Mouse (Mus musculus) heart, adult 8-10 months (tissue): ENCODE results near the gene Atg101. TPM values are rescaled to one million over a fixed set of nuclear protein-coding genes. Genes with fewer than 3 reads are reported as not detected.

Experiments
- DNase-seq: peaks from one replicate; pipeline ENCODE4 v3.0.0; 2022; ENCODE audit warnings: low spot score
- total RNA-seq, 4 experiments: library from RNA; stranded (reverse); gene quantifications; 2 replicates each; pipeline ENCODE4 v1.2.4; 2022

Atg101 gene
- total RNA-seq, 4 experiments from 2014 or later, result 21.1 to 25.4 (median 21.4) TPM

DNA sequence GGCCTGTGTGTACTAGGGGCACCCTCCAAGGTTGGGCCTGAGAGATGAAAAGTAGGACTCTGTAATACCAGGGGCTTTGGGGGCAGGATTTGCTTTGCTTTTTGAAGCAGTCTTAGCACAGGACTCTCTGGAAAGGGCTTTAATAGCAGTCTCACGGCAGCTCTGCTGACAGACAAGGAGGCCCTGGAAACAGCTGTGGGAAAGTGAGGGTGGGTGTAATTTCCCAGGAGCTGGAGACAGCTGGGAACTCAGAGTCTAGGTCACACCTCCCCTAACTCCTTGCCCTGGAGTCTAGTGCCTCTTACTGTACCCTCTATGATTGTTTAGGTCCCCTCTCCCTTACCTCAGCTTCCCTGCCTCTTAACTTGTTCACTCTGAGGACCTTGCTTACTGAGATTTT lies 49.1 kb downstream of the Atg101 start:
- DNase-seq, result no peak

DNA sequence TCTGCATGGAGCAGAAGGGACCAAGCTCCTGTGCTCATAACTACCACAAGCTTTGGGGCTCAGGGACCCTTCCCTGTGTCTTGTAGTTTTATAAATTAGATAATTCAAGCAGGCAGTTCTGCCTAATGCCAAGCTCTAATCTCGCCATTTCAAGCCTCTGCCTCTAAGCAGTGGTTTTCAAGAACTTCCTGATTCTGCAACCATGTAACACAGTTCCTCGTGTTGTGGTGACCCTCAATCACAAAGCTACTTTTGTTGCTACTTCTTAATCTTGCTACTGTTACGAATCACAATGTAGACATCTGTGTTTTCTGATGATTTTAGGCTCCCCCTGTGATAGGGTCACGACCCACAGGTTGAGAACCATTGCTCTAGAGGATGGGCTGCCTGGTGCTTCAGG lies 49.6 kb downstream of the Atg101 start:
- DNase-seq, result no peak

DNA sequence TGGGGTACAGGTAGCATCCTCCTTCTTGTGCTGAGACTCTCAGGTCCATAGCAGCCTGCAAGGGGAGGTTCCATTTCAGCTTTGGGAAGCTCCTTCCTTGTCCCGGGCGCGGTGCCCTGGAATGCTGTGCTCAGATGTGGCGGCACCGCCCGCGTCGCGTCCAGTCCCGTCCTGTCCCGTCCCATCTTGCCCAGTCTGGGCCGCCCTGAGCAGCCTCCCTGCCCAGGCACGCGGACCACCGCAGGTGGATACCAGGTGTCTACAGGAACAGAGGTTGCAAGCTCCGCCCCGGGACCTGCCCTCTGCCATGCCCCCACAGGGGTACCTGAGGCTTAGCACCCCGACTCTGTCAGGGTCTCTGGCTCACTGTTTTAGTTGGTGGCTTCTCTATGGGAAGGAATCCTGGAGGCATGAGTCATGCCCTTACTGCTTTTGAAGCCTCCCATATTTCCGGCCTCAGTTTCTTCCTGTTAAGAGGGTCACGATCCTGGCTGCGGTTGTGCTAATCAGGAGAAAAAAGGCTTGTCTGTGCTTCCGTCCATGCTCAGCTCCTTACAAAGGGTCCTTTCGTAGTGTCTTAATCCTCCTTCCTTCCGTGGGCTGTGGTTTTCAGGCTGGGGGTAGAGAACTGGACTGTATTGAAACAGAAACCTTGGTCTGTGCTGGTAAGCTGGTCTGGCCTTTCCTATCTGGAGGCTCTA lies 52.6 kb downstream of the Atg101 start:
- DNase-seq, result no peak

DNA sequence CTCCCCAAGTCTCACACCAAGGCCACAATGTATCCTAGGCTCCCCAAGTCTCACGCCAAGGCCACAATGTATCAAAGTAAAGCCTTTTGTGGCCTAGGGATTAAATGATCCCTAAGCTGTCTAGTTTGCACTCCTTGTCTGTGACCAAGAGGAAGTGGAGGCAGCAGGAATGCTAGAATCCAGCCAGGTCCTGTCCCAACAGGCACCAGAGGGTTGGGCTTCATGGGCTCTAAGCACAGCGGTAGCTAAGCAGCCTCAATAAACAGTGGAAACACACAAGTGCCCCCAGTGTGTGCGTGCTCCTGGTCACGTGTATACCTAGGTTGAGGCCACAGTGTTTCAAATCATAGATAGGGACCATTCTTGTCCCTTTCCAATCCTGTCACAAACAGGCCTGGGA lies 54.3 kb downstream of the Atg101 start:
- DNase-seq, result no peak

DNA sequence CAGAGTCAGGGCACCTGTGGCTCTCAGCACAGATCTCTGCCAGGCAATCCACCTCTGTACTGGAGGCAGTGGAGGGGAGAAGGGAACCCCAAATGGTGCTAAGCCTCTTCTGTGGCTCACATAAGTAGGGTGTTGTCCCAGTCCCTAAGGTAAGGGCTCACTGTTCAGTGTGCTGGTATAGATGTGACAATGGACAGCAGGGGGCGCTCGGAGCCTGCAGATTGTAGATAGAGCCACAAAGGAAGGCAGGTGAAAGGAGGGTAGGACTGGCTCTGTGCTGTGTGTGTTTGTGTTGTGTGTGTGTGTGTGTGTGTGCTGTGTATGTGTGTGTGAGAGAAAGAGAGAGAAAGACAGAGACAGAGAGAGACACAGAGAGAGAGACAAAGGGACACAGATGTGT lies 55.5 kb downstream of the Atg101 start:
- DNase-seq, result peak; percentile 85

Other genes starting within 250 kb of the Atg101 start
- under 1 TPM in 1 of 4 experiments, not detected in 3; 0.25 TPM for gene Gm47841, start 236.9 kb upstream of the Atg101 start, total RNA-seq
- gene Fignl2, start 205.7 kb upstream of the Atg101 start, total RNA-seq, result 1 to 10 TPM in 3 of 4 experiments, under 1 TPM in 1; 0.84 to 1.5 (median 1.2) TPM
- not detected for gene Ankrd33, start 168.5 kb upstream of the Atg101 start, total RNA-seq
- gene Acvrl1, start 155.8 kb upstream of the Atg101 start, total RNA-seq, result 10 to 100 TPM; 19.8 to 30.3 (median 23.0) TPM
- 10 to 100 TPM; 12.1 to 14.7 (median 13.9) TPM for gene Acvr1b, start 110.2 kb upstream of the Atg101 start, total RNA-seq
- gene Grasp, start 60.1 kb upstream of the Atg101 start, total RNA-seq, result 10 to 100 TPM in 1 of 4 experiments, 1 to 10 TPM in 3; 7.6 to 10.2 (median 9.5) TPM
- gene Nr4a1, start 30.0 kb upstream of the Atg101 start, total RNA-seq, result 10 to 100 TPM in 3 of 4 experiments, 1 to 10 TPM in 1; 7.0 to 23.9 (median 12.6) TPM
- 1 to 10 TPM in 3 of 4 experiments, under 1 TPM in 1; 0.54 to 2.1 (median 1.1) TPM for gene 6030408B16Rik, start 8.9 kb downstream of the Atg101 start, total RNA-seq
- 1 to 10 TPM; 1.5 to 4.7 (median 2.4) TPM for gene Krt80, start 85.9 kb downstream of the Atg101 start, total RNA-seq
- gene Krt7, start 126.8 kb downstream of the Atg101 start, total RNA-seq, result 1 to 10 TPM; 1.4 to 3.6 (median 2.7) TPM
- not detected for gene Krt87, start 154.5 kb downstream of the Atg101 start, total RNA-seq
- not detected for gene Krt88, start 163.5 kb downstream of the Atg101 start, total RNA-seq
- not detected for gene Krt81, start 179.5 kb downstream of the Atg101 start, total RNA-seq
- not detected for gene Krt86, start 189.2 kb downstream of the Atg101 start, total RNA-seq
- not detected for gene Krt83, start 207.2 kb downstream of the Atg101 start, total RNA-seq
- gene Gm49425, start 233.0 kb downstream of the Atg101 start, total RNA-seq, result not detected
- gene Krt84, start 248.5 kb downstream of the Atg101 start, total RNA-seq, result not detected